Mouse (Mus musculus) intestine, embryonic 15.5 days (tissue): ENCODE measurements around the gene Aadacl4. TPM values are rescaled to one million over a fixed set of nuclear protein-coding genes. Genes with fewer than 3 reads are reported as not detected.
"Not testable (repeated sequence)": the region's sequence is repeated elsewhere in the genome, so short reads cannot be mapped to it uniquely, and the experiment has no call there.

Experiments used
- ATAC-seq: fragments of 200-750 bp; cut with Nextera tagmentation; 2 replicates; pipeline ENCODE4 v1.8.0; 2017; ENCODE audit warnings: moderate TSS enrichment, moderate library complexity
- H3K27ac ChIP-seq: fragments of 300-500 bp; sonication (generic); 2 replicates; pipeline ENCODE4 v1.5.1; 2015; ENCODE audit warnings: mild to moderate bottlenecking, inconsistent platforms
- H3K27me3 ChIP-seq: fragments of 300-500 bp; sonication (generic); replicated peaks from 2 replicates; pipeline ENCODE4 v1.6.1; 2015; ENCODE audit warnings: inconsistent platforms
- H3K36me3 ChIP-seq: fragments of 300-500 bp; sonication (generic); 2 replicates; pipeline ENCODE4 v1.6.1; 2015; ENCODE audit warnings: inconsistent platforms
- H3K4me1 ChIP-seq: fragments of 300-500 bp; sonication (generic); replicated peaks from 2 replicates; pipeline ENCODE4 v1.6.1; 2015; ENCODE audit warnings: inconsistent platforms
- H3K4me2 ChIP-seq: fragments of 300-500 bp; sonication (generic); replicated peaks from 2 replicates; pipeline ENCODE4 v1.6.1; 2015; ENCODE audit warnings: mild to moderate bottlenecking, inconsistent platforms
- H3K4me3 ChIP-seq: fragments of 300-500 bp; sonication (generic); replicated peaks from 2 replicates; pipeline ENCODE4 v1.5.1; 2015; ENCODE audit warnings: inconsistent platforms
- H3K9ac ChIP-seq: fragments of 300-500 bp; sonication (generic); 2 replicates; pipeline ENCODE4 v1.6.1; 2015; ENCODE audit warnings: inconsistent platforms
- H3K9me3 ChIP-seq: fragments of 300-500 bp; sonication (generic); 2 replicates; pipeline ENCODE4 v1.6.1; 2016; ENCODE audit warnings: inconsistent platforms
- WGBS: fragments of 180-500 bp; shearing (Covaris S2); methylation state at CpG from one replicate; pipeline ENCODE4 v1.1.7; 2015; 5-methylcytosine and 5-hydroxymethylcytosine counted together
- polyA plus RNA-seq: library from polyadenylated mRNA; unstranded; fragments of >200 nt; fragmentation: Nextera tagmentation; extraction: Ambion mirVana; gene quantifications from 2 replicates; pipeline ENCODE4 v1.2.1, GENCODE M21; 2015

Gene Aadacl4
- polyA plus RNA-seq, result not detected in 2 replicates

DNA sequence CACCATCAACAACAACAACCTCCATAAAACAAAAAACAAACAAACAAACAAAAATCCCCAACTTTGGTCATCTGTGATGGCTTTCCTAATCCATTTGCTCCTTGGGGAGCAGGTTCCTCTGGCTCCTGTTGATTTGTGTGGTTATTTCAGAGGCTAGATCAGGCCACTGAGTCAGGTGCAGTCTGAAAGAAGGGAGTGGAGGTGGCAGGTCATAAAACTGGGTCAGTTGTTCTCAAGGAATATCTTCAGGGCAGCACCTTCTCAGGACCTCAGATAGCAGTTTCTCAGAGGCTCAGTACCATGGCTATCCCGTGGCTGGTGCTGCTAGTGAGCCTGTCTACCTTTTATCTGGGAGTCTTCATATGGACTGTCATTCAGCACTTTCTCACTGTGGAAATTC is at the start of gene Aadacl4:
TSS of gene Aadacl4 (plus strand) at position 301 of the 400 bp plus-strand sequence.
- no peak within 1 kb of the TSS for H3K4me3 ChIP-seq
- 54% methylated on average over 1 of the region's 1 CpGs for WGBS
- no peaks in the 10 kb centered on the region for H3K36me3 ChIP-seq
- no peak within 1 kb of the TSS for H3K4me2 ChIP-seq
- no peak for ATAC-seq
- H3K9me3 ChIP-seq, result no peaks in the 10 kb centered on the region
- H3K9ac ChIP-seq, result no peak within 1 kb of the TSS
- H3K4me1 ChIP-seq, result no peaks in the 10 kb centered on the region
- no peaks in the 10 kb centered on the region for H3K27me3 ChIP-seq
- no peak within 1 kb of the TSS for H3K27ac ChIP-seq

DNA sequence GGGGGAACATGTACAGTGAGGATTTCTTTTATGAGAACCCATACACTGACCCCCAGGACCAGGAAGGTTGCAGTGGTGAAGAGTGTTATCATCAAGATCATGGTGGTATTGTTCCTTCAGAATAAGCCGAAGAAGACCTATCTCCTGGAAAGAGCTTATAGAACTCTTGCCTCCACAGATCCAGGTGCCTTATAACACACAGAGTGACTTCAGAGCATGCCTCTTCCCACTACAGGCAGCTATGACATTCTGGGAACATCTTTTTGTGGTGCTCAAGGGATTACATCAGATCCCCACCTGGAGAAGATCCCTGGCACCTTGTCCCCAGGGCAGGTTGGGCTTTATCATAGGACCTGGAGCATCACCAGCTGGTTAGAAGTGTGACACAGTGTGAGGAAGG is 48.5 kb upstream of the Aadacl4 start, which contains the start of gene Gm13124:
TSS of gene Gm13124 (minus strand) at position 101 of the 400 bp plus-strand sequence.
- Histone ChIP-seq H3K9me3 (no peaks in the 10 kb centered on the region), H3K9ac (no peak within 1 kb of the TSS), H3K27ac (no peak within 1 kb of the TSS), H3K4me3 (no peak within 1 kb of the TSS), H3K36me3 (no peaks in the 10 kb centered on the region), H3K4me1 (no peaks in the 10 kb centered on the region), H3K27me3 (no peaks in the 10 kb centered on the region), H3K4me2 (no peak within 1 kb of the TSS)
- WGBS, result 97% methylated on average over 1 of the region's 1 CpGs
- no peak for ATAC-seq

DNA sequence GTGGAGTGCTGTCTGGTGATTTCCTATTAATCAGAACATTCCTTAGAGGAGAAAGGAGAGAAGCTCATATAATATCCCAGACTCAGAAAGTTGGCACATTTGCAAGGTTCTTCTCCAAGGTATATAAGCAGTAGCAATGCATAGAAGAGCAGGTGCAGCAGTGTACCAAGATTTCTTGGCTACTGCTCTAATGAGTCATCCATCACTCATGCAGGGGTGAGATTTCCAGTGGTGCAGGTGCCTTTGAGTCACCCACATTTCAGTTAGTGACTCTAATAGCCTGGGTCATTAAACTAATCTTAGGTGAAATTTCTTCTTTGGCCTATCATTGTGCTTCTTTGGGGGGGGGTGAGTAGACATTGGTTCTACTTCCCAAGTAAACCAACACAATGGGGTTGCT is 45.8 kb upstream of the Aadacl4 start:
- Histone ChIP-seq H3K9ac (no peak overlapping the region), H3K27me3 (no peaks in the 10 kb centered on the region), H3K36me3 (no peaks in the 10 kb centered on the region), H3K4me1 (no peaks in the 10 kb centered on the region), H3K4me3 (no peak overlapping the region), H3K27ac (no peak overlapping the region), H3K9me3 (no peaks in the 10 kb centered on the region), H3K4me2 (no peak overlapping the region)
- no peak for ATAC-seq

DNA sequence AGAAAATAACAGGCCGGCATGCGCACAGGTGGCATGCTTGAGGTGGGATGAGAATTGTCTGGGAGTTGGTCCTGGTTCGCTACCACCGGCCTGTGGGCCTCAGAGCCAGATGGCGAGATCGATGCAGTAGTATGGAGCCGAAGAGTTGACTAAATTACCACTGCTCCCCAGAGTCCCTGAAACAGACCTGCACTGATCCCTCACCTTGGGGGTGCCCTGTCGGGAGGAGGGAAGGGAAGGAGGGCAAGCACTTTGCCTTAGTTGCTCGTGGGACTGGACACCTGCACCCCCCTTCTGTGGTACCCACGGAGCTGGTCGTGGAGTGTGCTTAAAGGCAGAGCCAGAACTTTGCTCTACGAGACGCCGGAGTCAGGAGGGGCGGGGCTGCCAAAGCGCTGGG is 27.3 kb upstream of the Aadacl4 start:
- WGBS, result 81% methylated on average over 13 of the region's 16 CpGs
- peak; percentile 41; the same call in 1 of the 2 replicates for ATAC-seq
- H3K4me3 ChIP-seq, H3K9ac ChIP-seq, H3K9me3 ChIP-seq, H3K4me2 ChIP-seq, H3K4me1 ChIP-seq, H3K27ac ChIP-seq, H3K36me3 ChIP-seq, H3K27me3 ChIP-seq: not testable (repeated sequence)

DNA sequence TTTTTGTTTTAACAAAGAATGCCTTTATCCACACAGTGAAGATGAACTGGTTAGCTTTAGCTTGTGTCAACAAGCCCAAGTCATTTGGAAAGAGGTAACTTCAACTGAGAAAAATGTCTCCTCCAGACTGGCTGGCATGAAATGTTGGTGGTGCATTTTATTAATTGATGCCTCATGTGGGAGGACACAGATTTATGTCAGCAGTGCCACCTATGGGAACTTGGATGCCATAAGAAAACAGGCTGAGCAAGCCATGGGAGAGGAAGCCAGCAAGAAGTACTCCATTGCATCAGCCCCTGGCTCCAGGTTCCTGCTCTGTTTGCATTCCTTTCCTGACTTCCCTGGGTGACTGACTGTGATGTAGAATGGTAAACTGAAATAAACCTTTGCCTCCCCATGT is 20.7 kb upstream of the Aadacl4 start:
- H3K4me3 ChIP-seq, result no peak overlapping the region
- no peaks in the 10 kb centered on the region for H3K36me3 ChIP-seq
- H3K4me2 ChIP-seq, result no peak overlapping the region
- no peaks in the 10 kb centered on the region for H3K9me3 ChIP-seq
- ATAC-seq, result no peak
- H3K27me3 ChIP-seq, result no peaks in the 10 kb centered on the region
- H3K4me1 ChIP-seq, result no peaks in the 10 kb centered on the region
- H3K27ac ChIP-seq, result no peak overlapping the region
- H3K9ac ChIP-seq, result no peak overlapping the region

DNA sequence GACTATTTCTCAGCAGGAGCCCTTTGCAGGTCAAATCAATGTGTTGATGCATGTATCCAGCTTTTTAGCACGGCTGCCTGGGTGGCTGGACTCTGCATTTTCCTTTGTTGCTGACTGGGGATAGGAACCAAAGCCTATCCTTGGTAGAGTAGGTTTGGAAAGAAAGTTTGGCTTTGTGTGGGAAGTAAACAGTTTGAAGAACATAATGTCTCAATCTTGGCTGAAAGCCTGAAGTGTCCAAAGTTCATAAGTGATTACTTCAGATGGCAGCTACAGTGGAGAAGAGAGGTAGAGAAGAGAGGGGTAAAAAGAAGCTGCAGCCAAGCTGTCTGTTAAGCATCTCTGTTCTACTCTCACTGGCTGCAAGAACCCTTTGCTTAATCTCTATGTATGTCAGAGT is 1.1 kb downstream of the Aadacl4 start:
- 73% methylated on average over 1 of the region's 1 CpGs for WGBS
- no peaks in the 10 kb centered on the region for H3K9me3 ChIP-seq
- H3K4me2 ChIP-seq, result no peak overlapping the region
- H3K27ac ChIP-seq, result no peak overlapping the region
- H3K4me1 ChIP-seq, result no peaks in the 10 kb centered on the region
- H3K27me3 ChIP-seq, result no peaks in the 10 kb centered on the region
- no peak overlapping the region for H3K4me3 ChIP-seq
- no peak for ATAC-seq
- no peak overlapping the region for H3K9ac ChIP-seq
- no peaks in the 10 kb centered on the region for H3K36me3 ChIP-seq

DNA sequence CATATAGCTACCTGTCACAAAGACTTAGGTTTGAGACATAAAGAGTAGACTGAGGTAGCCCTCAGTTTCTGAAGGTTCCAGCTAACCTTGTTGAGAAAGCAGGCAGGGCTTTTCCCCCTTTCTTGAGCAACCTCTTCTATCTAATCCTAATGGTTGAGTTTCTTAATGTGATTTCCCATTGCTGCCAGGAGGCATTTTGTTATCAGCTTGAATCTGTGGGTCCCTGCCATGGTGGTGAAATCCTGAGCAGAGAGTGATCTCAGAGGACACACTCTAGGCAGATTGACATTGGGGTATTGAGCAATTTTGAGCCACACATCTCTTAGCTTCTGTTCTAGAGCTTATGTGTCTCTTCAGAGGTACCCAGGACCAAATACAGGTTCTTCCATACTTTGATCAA is 24.8 kb downstream of the Aadacl4 start:
- no peaks in the 10 kb centered on the region for H3K36me3 ChIP-seq
- no peaks in the 10 kb centered on the region for H3K9me3 ChIP-seq
- H3K9ac ChIP-seq, result no peak overlapping the region
- H3K4me3 ChIP-seq, result no peak overlapping the region
- no peaks in the 10 kb centered on the region for H3K27me3 ChIP-seq
- no peaks in the 10 kb centered on the region for H3K4me1 ChIP-seq
- ATAC-seq, result no peak
- H3K27ac ChIP-seq, result no peak overlapping the region
- no peak overlapping the region for H3K4me2 ChIP-seq

Other genes starting within 250 kb of the Aadacl4 start
- gene Pramef20, start 235.8 kb upstream of the Aadacl4 start, polyA plus RNA-seq, result not detected in 2 replicates
- not detected in 2 replicates for gene Pramef12, start 205.2 kb upstream of the Aadacl4 start, polyA plus RNA-seq
- gene 1700012P22Rik, start 174.9 kb upstream of the Aadacl4 start, polyA plus RNA-seq, result not detected in 2 replicates
- not detected in 2 replicates for gene Gm9944, start 160.4 kb upstream of the Aadacl4 start, polyA plus RNA-seq
- gene Aadacl3, start 150.0 kb upstream of the Aadacl4 start, polyA plus RNA-seq, result not detected in 2 replicates
- gene 9430007A20Rik, start 93.9 kb upstream of the Aadacl4 start, polyA plus RNA-seq, result not detected in 2 replicates
- not detected in 2 replicates for gene Gm13124, start 48.6 kb upstream of the Aadacl4 start, polyA plus RNA-seq
- gene Gm436, start 72.7 kb downstream of the Aadacl4 start, polyA plus RNA-seq, result not detected in 2 replicates
- not detected in 2 replicates for gene Gm13178, start 107.7 kb downstream of the Aadacl4 start, polyA plus RNA-seq
- gene Gm438, start 172.9 kb downstream of the Aadacl4 start, polyA plus RNA-seq, result 0.10 TPM in 1 of 2 replicates, not detected in the other